Mouse (Mus musculus): ENCODE data around the gene Cdt1.

The Cdt1 gene

GRCm38 (mm10) chr8:122574667-122575251, 6.9 kb downstream of the Cdt1 start:
- DNase-seq, result no peak

- DNase-seq, result no peak
These were observed 7.5 kb downstream of the Cdt1 start for GRCm38 (mm10) chr8:122575286-122575685.

- no peak for DNase-seq
These were observed 8.2 kb downstream of the Cdt1 start for GRCm38 (mm10) chr8:122575735-122576647.

GRCm38 (mm10) chr8:122576648-122577022, 8.8 kb downstream of the Cdt1 start, which contains the start of gene Aprt:
TSS of gene Aprt (minus strand) at chr8:122576909.
- peak; percentile 93 for DNase-seq

- DNase-seq, result no peak
These were observed 9.3 kb downstream of the Cdt1 start for GRCm38 (mm10) chr8:122577116-122577515.

GRCm38 (mm10) chr8:122579196-122579595, 11.4 kb downstream of the Cdt1 start:
- DNase-seq, result no peak

- no peak for DNase-seq
These were observed 13.1 kb downstream of the Cdt1 start for GRCm38 (mm10) chr8:122580926-122581325.

GRCm38 (mm10) chr8:122584981-122585380, 17.2 kb downstream of the Cdt1 start:
- no peak for DNase-seq

- no peak for DNase-seq
These were observed 17.6 kb downstream of the Cdt1 start for GRCm38 (mm10) chr8:122585411-122585891.

- DNase-seq, result no peak
These were observed 18.4 kb downstream of the Cdt1 start for GRCm38 (mm10) chr8:122586171-122586570.

- no peak for DNase-seq
These were observed 18.9 kb downstream of the Cdt1 start for GRCm38 (mm10) chr8:122586749-122587148.

GRCm38 (mm10) chr8:122593240-122593639, 25.4 kb downstream of the Cdt1 start:
- DNase-seq, result no peak

GRCm38 (mm10) chr8:122593783-122594507, 26.1 kb downstream of the Cdt1 start:
- DNase-seq, result no peak

- no peak for DNase-seq
These were observed 28.2 kb downstream of the Cdt1 start for GRCm38 (mm10) chr8:122596031-122596430.

- no peak for DNase-seq
These were observed 32.9 kb downstream of the Cdt1 start for GRCm38 (mm10) chr8:122600666-122601065.

GRCm38 (mm10) chr8:122604640-122605039, 36.8 kb downstream of the Cdt1 start:
- DNase-seq, result no peak

GRCm38 (mm10) chr8:122605367-122605766, 37.6 kb downstream of the Cdt1 start:
- DNase-seq, result peak; percentile 11

GRCm38 (mm10) chr8:122606810-122607209, 39.0 kb downstream of the Cdt1 start:
- DNase-seq, result no peak

- DNase-seq, result no peak
These were observed 42.4 kb downstream of the Cdt1 start for GRCm38 (mm10) chr8:122610209-122610608.

GRCm38 (mm10) chr8:122610612-122611277, 42.9 kb downstream of the Cdt1 start:
- DNase-seq, result no peak

GRCm38 (mm10) chr8:122611295-122612133, 43.7 kb downstream of the Cdt1 start, which contains the start of the genes Galns and Trappc2l:
TSS of gene Galns (minus strand) at chr8:122611463.
TSS of gene Trappc2l (plus strand) at chr8:122611640.
- peak; percentile 93 for DNase-seq
